Mouse (Mus musculus) stomach, embryonic 14.5 days (tissue): ENCODE results near the gene Gabbr1. TPM values are rescaled to one million over a fixed set of nuclear protein-coding genes. Genes with fewer than 3 reads are reported as not detected.

ENCODE experiments used
- ATAC-seq: fragments of 200-750 bp; cut with Nextera tagmentation; 2 replicates; pipeline ENCODE4 v1.8.0; 2017; ENCODE audit warnings: low read depth, moderate TSS enrichment; ENCODE audit not compliant: insufficient number of reproducible peaks, insufficient read depth, low FRiP score
- H3K27ac ChIP-seq: fragments of 300-500 bp; sonication (generic); 2 replicates; pipeline ENCODE4 v1.5.1; 2014; ENCODE audit warnings: mild to moderate bottlenecking, low read length, moderate library complexity, mixed read lengths
- H3K27me3 ChIP-seq: fragments of 300-500 bp; sonication (generic); 2 replicates; pipeline ENCODE4 v1.6.1; 2014; ENCODE audit warnings: low read length, control low read depth, mixed read lengths; ENCODE audit not compliant: control insufficient read depth, insufficient read depth
- H3K36me3 ChIP-seq: fragments of 300-500 bp; sonication (generic); 2 replicates; pipeline ENCODE4 v1.6.1; 2014; ENCODE audit warnings: mild to moderate bottlenecking, control low read depth, low read length, moderate library complexity, mixed read lengths; ENCODE audit not compliant: control insufficient read depth, insufficient read depth
- H3K4me1 ChIP-seq: fragments of 300-500 bp; sonication (generic); 2 replicates; pipeline ENCODE4 v1.6.1; 2014; ENCODE audit warnings: low read length, control low read depth, mixed read lengths; ENCODE audit not compliant: control insufficient read depth, insufficient read depth
- H3K4me2 ChIP-seq: fragments of 300-500 bp; sonication (generic); replicated peaks from 2 replicates; pipeline ENCODE4 v1.6.1; 2014; ENCODE audit warnings: low read depth, low read length, control low read depth
- H3K4me3 ChIP-seq: fragments of 300-500 bp; sonication (generic); 2 replicates; pipeline ENCODE4 v1.5.1; 2014; ENCODE audit warnings: low read depth, low read length, control low read depth
- H3K9ac ChIP-seq: fragments of 300-500 bp; sonication (generic); replicated peaks from 2 replicates; pipeline ENCODE4 v1.6.1; 2014; ENCODE audit warnings: low read depth, mild to moderate bottlenecking, control low read depth, low read length, moderate library complexity, mixed read lengths
- H3K9me3 ChIP-seq: fragments of 300-500 bp; sonication (generic); 2 replicates; pipeline ENCODE4 v1.6.1; 2016; ENCODE audit warnings: low read depth, low read length, control low read depth; ENCODE audit not compliant: control insufficient read depth
- whole genome bisulfite sequencing: fragments of 180-500 bp; shearing (Covaris S2); extraction: QIAGEN DNeasy Blood & Tissue Kit; methylation state at CpG from one replicate; pipeline ENCODE4 v1.1.7; 2014; 5-methylcytosine and 5-hydroxymethylcytosine counted together
- polyA plus RNA-seq: library from polyadenylated mRNA; unstranded; fragments of >200 nt; fragmentation: Nextera tagmentation; extraction: Ambion mirVana; gene quantifications from 2 replicates; pipeline ENCODE4 v1.2.1, GENCODE M21; 2014

Gene Gabbr1
- polyA plus RNA-seq, 1 experiment from 2014 or later: 14.2 TPM

- Histone ChIP-seq H3K4me3 (no peak overlapping the region), H3K4me2 (no peak overlapping the region), H3K4me1 (no peaks in the 10 kb centered on the region), H3K9ac (no peak overlapping the region), H3K36me3 (peaks cover 48% of the 10 kb centered on the region), H3K27me3 (no peaks in the 10 kb centered on the region), H3K27ac (no peak overlapping the region), H3K9me3 (no peaks in the 10 kb centered on the region)
- WGBS: 65% methylated on average over 11 of the region's 11 CpGs
- no peak for ATAC-seq
These were observed 27.0 kb downstream of the Gabbr1 start for GRCm38 (mm10) chr17:37072730-37073276.

- Histone ChIP-seq H3K27ac (no peak overlapping the region), H3K36me3 (peaks cover 30% of the 10 kb centered on the region), H3K4me2 (no peak overlapping the region), H3K4me3 (no peak overlapping the region), H3K9ac (no peak overlapping the region), H3K9me3 (no peaks in the 10 kb centered on the region), H3K27me3 (no peaks in the 10 kb centered on the region), H3K4me1 (no peaks in the 10 kb centered on the region)
- no peak for ATAC-seq
- 91% methylated on average over 6 of the region's 6 CpGs for WGBS
These were observed 29.4 kb downstream of the Gabbr1 start for GRCm38 (mm10) chr17:37075181-37075580.

GRCm38 (mm10) chr17:37075766-37076165 is 30.0 kb downstream of the Gabbr1 start:
- Histone ChIP-seq H3K27me3 (no peaks in the 10 kb centered on the region), H3K36me3 (peaks cover 24% of the 10 kb centered on the region), H3K9ac (no peak overlapping the region)

GRCm38 (mm10) chr17:37078193-37078592 is 32.4 kb downstream of the Gabbr1 start:
- H3K9me3 ChIP-seq: no peaks in the 10 kb centered on the region
- peaks cover 4% of the 10 kb centered on the region; the same call in 1 of the 2 replicates for H3K36me3 ChIP-seq
- no peak overlapping the region for H3K4me2 ChIP-seq
- ATAC-seq: no peak
- no peaks in the 10 kb centered on the region; the same call in 1 of the 2 replicates for H3K4me1 ChIP-seq
- no peak overlapping the region for H3K4me3 ChIP-seq
- no peaks in the 10 kb centered on the region for H3K27me3 ChIP-seq
- WGBS: 57% methylated on average over 1 of the region's 1 CpGs
- H3K9ac ChIP-seq: no peak overlapping the region
- H3K27ac ChIP-seq: no peak overlapping the region

More at GRCm38 (mm10) chr17:37075766-37076165, 30.0 kb downstream of the Gabbr1 start:
- Histone ChIP-seq H3K9me3 (no peaks in the 10 kb centered on the region), H3K4me1 (no peaks in the 10 kb centered on the region), H3K4me3 (no peak overlapping the region), H3K27ac (no peak overlapping the region), H3K4me2 (no peak overlapping the region)
- ATAC-seq: no peak
- whole genome bisulfite sequencing: 81% methylated on average over 2 of the region's 2 CpGs

GRCm38 (mm10) chr17:37078990-37079389 is 33.2 kb downstream of the Gabbr1 start:
- H3K9ac ChIP-seq: no peak overlapping the region
- H3K27ac ChIP-seq: no peak overlapping the region
- H3K4me3 ChIP-seq: no peak overlapping the region
- 42% methylated on average over 2 of the region's 2 CpGs for WGBS
- H3K27me3 ChIP-seq: no peaks in the 10 kb centered on the region
- no peak overlapping the region for H3K4me2 ChIP-seq
- no peaks in the 10 kb centered on the region for H3K36me3 ChIP-seq
- H3K9me3 ChIP-seq: no peaks in the 10 kb centered on the region
- no peak for ATAC-seq
- no peaks in the 10 kb centered on the region; the same call in 1 of the 2 replicates for H3K4me1 ChIP-seq

- Histone ChIP-seq H3K36me3 (no peaks in the 10 kb centered on the region), H3K9me3 (no peaks in the 10 kb centered on the region), H3K9ac (no peak overlapping the region), H3K4me1 (no peaks in the 10 kb centered on the region; the same call in 1 of the 2 replicates), H3K4me2 (no peak overlapping the region), H3K27ac (no peak overlapping the region), H3K27me3 (no peaks in the 10 kb centered on the region), H3K4me3 (no peak overlapping the region)
- 9% methylated on average over 5 of the region's 5 CpGs for WGBS
- ATAC-seq: no peak
These were observed 34.4 kb downstream of the Gabbr1 start for GRCm38 (mm10) chr17:37080119-37080518.

GRCm38 (mm10) chr17:37081659-37082058 is 35.9 kb downstream of the Gabbr1 start:
- Histone ChIP-seq H3K27me3 (no peaks in the 10 kb centered on the region), H3K27ac (no peak overlapping the region)
- WGBS: 91% methylated on average over 4 of the region's 4 CpGs

GRCm38 (mm10) chr17:37083327-37083726 is 37.6 kb downstream of the Gabbr1 start:
- Histone ChIP-seq H3K9ac (no peak overlapping the region), H3K27me3 (no peaks in the 10 kb centered on the region), H3K27ac (no peak overlapping the region), H3K4me3 (no peak overlapping the region), H3K4me1 (no peaks in the 10 kb centered on the region; the same call in 1 of the 2 replicates), H3K9me3 (no peaks in the 10 kb centered on the region), H3K36me3 (no peaks in the 10 kb centered on the region), H3K4me2 (0 out of 2 replicates have a peak overlapping the region, but pooled peaks have one; percentile 7)
- 2% methylated on average over 8 of the region's 8 CpGs for WGBS
- ATAC-seq: peak; percentile 73

More at GRCm38 (mm10) chr17:37081659-37082058, 35.9 kb downstream of the Gabbr1 start:
- no peaks in the 10 kb centered on the region; the same call in 1 of the 2 replicates for H3K4me1 ChIP-seq
- no peaks in the 10 kb centered on the region for H3K36me3 ChIP-seq
- no peaks in the 10 kb centered on the region for H3K9me3 ChIP-seq
- H3K4me2 ChIP-seq: no peak overlapping the region
- no peak overlapping the region for H3K4me3 ChIP-seq
- no peak overlapping the region for H3K9ac ChIP-seq
- no peak for ATAC-seq

- no peak overlapping the region for H3K9ac ChIP-seq
- no peaks in the 10 kb centered on the region for H3K27me3 ChIP-seq
- WGBS: 70% methylated on average over 5 of the region's 5 CpGs
- no peak overlapping the region for H3K27ac ChIP-seq
- no peak overlapping the region for H3K4me3 ChIP-seq
- no peaks in the 10 kb centered on the region for H3K9me3 ChIP-seq
- no peak for ATAC-seq
- no peaks in the 10 kb centered on the region; the same call in 1 of the 2 replicates for H3K4me1 ChIP-seq
- H3K4me2 ChIP-seq: no peak overlapping the region
- no peaks in the 10 kb centered on the region for H3K36me3 ChIP-seq
These were observed 38.9 kb downstream of the Gabbr1 start for GRCm38 (mm10) chr17:37084632-37085031.
